Mouse (Mus musculus): ENCODE data around the gene Sgsh.

GRCm38 (mm10) chr11:119381631-119382337, 26.4 kb upstream of the Sgsh start:
- TF ChIP-seq POLR2A (IDR thresholded peaks at IDR 0.05; ENCODE audit: insufficient read length, low read depth) = no peak
- TF ChIP-seq MAX (IDR thresholded peaks at IDR 0.05; ENCODE audit: low read depth) = no peak
- TF ChIP-seq USF1 (IDR thresholded peaks at IDR 0.05; ENCODE audit: low read depth) = no peak
- TF ChIP-seq CEBPB (IDR thresholded peaks at IDR 0.05; ENCODE audit: insufficient read depth, poor library complexity, severe bottlenecking) = no peak
- no peak for TF ChIP-seq E2F4 (IDR thresholded peaks at IDR 0.05; ENCODE audit: insufficient read depth)
- no peak for TF ChIP-seq POLR2AphosphoS2 (IDR thresholded peaks at IDR 0.05; ENCODE audit: insufficient read length, low read depth)
- no peak for TF ChIP-seq REST (IDR thresholded peaks at IDR 0.05; ENCODE audit: insufficient read depth, insufficient read length)
- no peak for TF ChIP-seq TCF12 (IDR thresholded peaks at IDR 0.05; ENCODE audit: insufficient read depth, poor library complexity, severe bottlenecking)
- TF ChIP-seq TCF3 (IDR thresholded peaks at IDR 0.05; ENCODE audit: insufficient read length, low read depth) = no peak
- no peak for TF ChIP-seq MYOD1 (IDR thresholded peaks at IDR 0.05; ENCODE audit: control insufficient read depth in 1 of 3, insufficient read length in 2 of 3, low read depth in 2 of 3)
- no peak for TF ChIP-seq MYOG (IDR thresholded peaks at IDR 0.05; ENCODE audit: control insufficient read depth in 1 of 3, insufficient read depth in 1 of 3, insufficient read length in 2 of 3, low read depth in 2 of 3)

Measured in myocyte (in vitro differentiated cells).